ENCODE assay signal across 23 mouse cellular contexts in the genomic region with DNA sequence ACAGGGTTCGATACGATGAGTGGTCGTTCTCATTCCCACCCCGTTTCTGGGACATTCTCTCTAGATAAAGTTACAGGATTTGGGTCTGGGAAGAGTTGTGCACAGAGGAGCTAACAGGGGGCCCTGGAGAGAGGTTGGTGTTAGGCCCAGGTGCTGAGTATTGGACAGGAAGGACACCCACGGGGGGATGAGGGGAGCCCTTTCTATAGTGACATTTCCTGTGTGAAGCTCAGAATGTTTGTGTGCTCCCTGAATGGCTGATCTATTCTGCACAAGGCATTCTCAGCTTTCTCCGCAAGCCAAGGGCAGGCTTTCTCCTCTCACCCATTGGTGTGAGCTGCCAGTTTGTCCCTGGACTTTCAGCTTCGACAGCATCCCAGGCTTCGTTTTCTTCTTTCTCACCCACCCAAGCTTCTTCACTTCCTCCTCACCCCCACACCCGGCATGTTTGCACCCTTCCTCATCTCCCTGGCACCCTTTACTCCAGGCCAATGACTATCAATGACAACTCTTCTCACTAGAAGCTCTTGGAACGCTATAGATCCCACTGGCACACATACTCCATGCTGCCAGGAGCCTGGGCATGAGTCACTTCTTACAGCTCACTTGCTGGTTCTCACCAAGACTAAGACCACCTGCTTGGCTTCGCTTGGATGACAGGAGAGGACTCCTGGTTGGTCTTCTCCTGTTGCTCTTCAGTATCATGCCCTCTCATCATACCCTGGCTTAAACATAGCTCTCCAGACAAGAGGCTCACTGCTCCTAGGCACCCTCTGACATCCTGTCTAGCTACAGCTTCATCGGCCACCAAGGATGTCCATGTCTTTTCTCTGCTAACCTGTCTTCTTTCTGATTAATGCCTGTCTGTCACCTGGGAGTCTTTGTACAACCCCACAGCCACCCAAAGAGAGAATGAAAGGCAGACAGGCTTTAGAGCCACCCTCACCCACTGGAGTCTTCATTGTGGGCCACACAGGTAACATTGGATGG. TPM values are rescaled to one million over a fixed set of nuclear protein-coding genes. Genes with fewer than 3 reads are reported as not detected.
DNase-seq lines count a peak whose midpoint lies in the region; ATAC-seq lines count a peak whose summit lies in the region.
"Had no signal": no experiment of that assay in that cellular context is flagged by ENCODE, and none has a peak within 500 bp of the region (broad histone marks: within the 10 kb centered on the region; RNA-seq: fewer than 3 reads in every experiment).

No protein-coding gene starts in this region.

- 91% methylated on average over 12 of the region's 12 CpGs for WGBS in kidney, embryonic 14.5 days

- H3K4me3 ChIP-seq in kidney, embryonic 14.5 days (ENCODE audit: low read length), result no peak overlapping the region
- H3K4me3 ChIP-seq: embryonic facial prominence, embryonic 13.5 days; forebrain, embryonic 15.5 days; heart, adult 2 months; limb, embryonic 15.5 days; liver, embryonic 15.5 days; midbrain, embryonic 13.5 days; neural tube, embryonic 15.5 days had no signal

- H3K27ac ChIP-seq in kidney, embryonic 14.5 days (ENCODE audit: low read depth, low read length), result no peak overlapping the region
- H3K27ac ChIP-seq: embryonic facial prominence, embryonic 13.5 days; forebrain, embryonic 15.5 days; heart, adult 2 months; limb, embryonic 15.5 days; liver, embryonic 15.5 days; midbrain, embryonic 13.5 days; neural tube, embryonic 15.5 days had no signal

- no peak overlapping the region for H3K4me2 ChIP-seq in kidney, embryonic 14.5 days (replicated peaks; ENCODE audit: low read depth, low read length)
- H3K4me2 ChIP-seq: embryonic facial prominence, embryonic 13.5 days; forebrain, embryonic 15.5 days; limb, embryonic 15.5 days; liver, embryonic 15.5 days; midbrain, embryonic 13.5 days; neural tube, embryonic 15.5 days had no signal

- H3K27me3 ChIP-seq in splenic B cell, adult 2 months (ENCODE audit: control insufficient read depth, insufficient read depth, low read length, poor library complexity, severe bottlenecking), result no peaks in the 10 kb centered on the region
- H3K27me3 ChIP-seq in kidney, embryonic 14.5 days (ENCODE audit: control insufficient read depth, insufficient read depth, low read length), result no peaks in the 10 kb centered on the region
- H3K27me3 ChIP-seq: embryonic facial prominence, embryonic 13.5 days; forebrain, embryonic 15.5 days; limb, embryonic 15.5 days; midbrain, embryonic 13.5 days; neural tube, embryonic 15.5 days had no signal

- peaks cover 15% of the 10 kb centered on the region for H3K36me3 ChIP-seq in splenic B cell, adult 2 months (ENCODE audit: control insufficient read depth, insufficient read depth, low read length, poor library complexity, severe bottlenecking)
- H3K36me3 ChIP-seq in kidney, embryonic 14.5 days (ENCODE audit: control insufficient read depth, insufficient read depth, low read length), result no peaks in the 10 kb centered on the region
- H3K36me3 ChIP-seq: embryonic facial prominence, embryonic 13.5 days; forebrain, embryonic 15.5 days; limb, embryonic 15.5 days; liver, embryonic 15.5 days; midbrain, embryonic 13.5 days; neural tube, embryonic 15.5 days had no signal

- 0 out of 2 replicates have a peak, but pooled peaks cover 3% of the 10 kb centered on the region for H3K4me1 ChIP-seq in kidney, embryonic 14.5 days (ENCODE audit: control insufficient read depth, insufficient read depth, low read length)
- H3K4me1 ChIP-seq: forebrain, embryonic 15.5 days; limb, embryonic 15.5 days; liver, embryonic 15.5 days; neural tube, embryonic 15.5 days had no signal

- H3K9me3 ChIP-seq in kidney, embryonic 14.5 days (ENCODE audit: control insufficient read depth, low read length), result no peaks in the 10 kb centered on the region
- H3K9me3 ChIP-seq: embryonic facial prominence, embryonic 13.5 days; forebrain, embryonic 15.5 days; limb, embryonic 15.5 days; liver, embryonic 15.5 days; midbrain, embryonic 13.5 days; neural tube, embryonic 15.5 days had no signal

- ATAC-seq in cerebellum, adult (ENCODE audit: insufficient number of reproducible peaks, low FRiP score, low TSS enrichment), result no peak
- ATAC-seq in kidney, embryonic 14.5 days (ENCODE audit: low FRiP score, low TSS enrichment), result no peak
- ATAC-seq: forebrain, embryonic 15.5 days; hindbrain, embryonic 16.5 days; lung, postnatal 0 days; midbrain, embryonic 13.5 days had no signal

- DNase-seq in urinary bladder, adult 2 months (ENCODE audit: low spot score), result peak; percentile 12
- no peak for DNase-seq in urinary bladder, postnatal 25 days (ENCODE audit: low spot score)
- DNase-seq in induced T-regulatory cell, adult 2 months (ENCODE audit: low read depth), result peak; percentile 89
- peak; percentile 44 for DNase-seq in splenic B cell, adult 2 months (ENCODE audit: low read depth, low spot score)
- DNase-seq in thymus, postnatal 4 days, result peak; percentile 65
- DNase-seq in cerebellum, postnatal 36 days, result no peak
- DNase-seq: adrenal gland, postnatal 25 days; cerebellum, adult 9-11 months; heart, postnatal 4 days; kidney, adult 8-10 months; kidney, postnatal 25 days had no signal

- H3K9ac ChIP-seq in kidney, embryonic 14.5 days (ENCODE audit: low read depth, low read length), result no peak overlapping the region
- H3K9ac ChIP-seq: embryonic facial prominence, embryonic 13.5 days; forebrain, embryonic 15.5 days; limb, embryonic 15.5 days; liver, embryonic 15.5 days; midbrain, embryonic 13.5 days; neural tube, embryonic 15.5 days had no signal

RNA-seq across cellular contexts. Expression of gene Cd2, which starts 1.1 kb away (rescaled TPM):
- 2.1 and 2.4 TPM in 2 replicates for polyA plus RNA-seq in urinary bladder, adult 2 months (2012; rRNA removed)
- polyA plus RNA-seq in kidney, embryonic 14.5 days (2014; fragmentation: Nextera tagmentation; extraction: Ambion mirVana), result not detected in 2 replicates
- polyA plus RNA-seq: embryonic facial prominence, embryonic 13.5 days; heart, embryonic 14.5 days; limb, embryonic 15.5 days; neural tube, embryonic 15.5 days had no signal

Comparison
In these comparisons a context has a peak if more than half of its experiments do, and no peak if none do; other contexts are left out.
1. DNase-seq: peak in urinary bladder, adult 2 months (single experiment), induced T-regulatory cell, adult 2 months (single experiment), splenic B cell, adult 2 months (single experiment) and thymus, postnatal 4 days (single experiment); none in urinary bladder, postnatal 25 days (single experiment) and cerebellum, postnatal 36 days (0 of 2).